Mouse (Mus musculus): ENCODE measurements around the gene Zc3hav1. TPM values are rescaled to one million over a fixed set of nuclear protein-coding genes. Genes with fewer than 3 reads are reported as not detected.

Zc3hav1 gene
- polyA plus RNA-seq, 1 experiment from 2014 or later: 4.2 TPM

GRCm38 (mm10) chr6:38304981-38305380 lies 49.4 kb downstream of the Zc3hav1 start:
- no peak for ATAC-seq (ENCODE audit: low FRiP score, low TSS enrichment)
- Histone ChIP-seq H3K27ac (ENCODE audit: low read length) (no peak overlapping the region), H3K27me3 (ENCODE audit: insufficient read depth, low read length) (no peaks in the 10 kb centered on the region), H3K4me2 (replicated peaks; ENCODE audit: low read depth, low read length) (no peak overlapping the region), H3K4me3 (ENCODE audit: low read length) (no peak overlapping the region), H3K9ac (replicated peaks; ENCODE audit: low read length) (no peak overlapping the region), H3K9me3 (ENCODE audit: low read length) (peaks cover 12% of the 10 kb centered on the region), H3K36me3 (ENCODE audit: insufficient read depth, low read length) (peaks cover 5% of the 10 kb centered on the region; the same call in 1 of the 2 replicates), H3K4me1 (ENCODE audit: insufficient read depth, low read length) (no peaks in the 10 kb centered on the region)
- 88% methylated on average over 3 of the region's 3 CpGs for WGBS

DNA sequence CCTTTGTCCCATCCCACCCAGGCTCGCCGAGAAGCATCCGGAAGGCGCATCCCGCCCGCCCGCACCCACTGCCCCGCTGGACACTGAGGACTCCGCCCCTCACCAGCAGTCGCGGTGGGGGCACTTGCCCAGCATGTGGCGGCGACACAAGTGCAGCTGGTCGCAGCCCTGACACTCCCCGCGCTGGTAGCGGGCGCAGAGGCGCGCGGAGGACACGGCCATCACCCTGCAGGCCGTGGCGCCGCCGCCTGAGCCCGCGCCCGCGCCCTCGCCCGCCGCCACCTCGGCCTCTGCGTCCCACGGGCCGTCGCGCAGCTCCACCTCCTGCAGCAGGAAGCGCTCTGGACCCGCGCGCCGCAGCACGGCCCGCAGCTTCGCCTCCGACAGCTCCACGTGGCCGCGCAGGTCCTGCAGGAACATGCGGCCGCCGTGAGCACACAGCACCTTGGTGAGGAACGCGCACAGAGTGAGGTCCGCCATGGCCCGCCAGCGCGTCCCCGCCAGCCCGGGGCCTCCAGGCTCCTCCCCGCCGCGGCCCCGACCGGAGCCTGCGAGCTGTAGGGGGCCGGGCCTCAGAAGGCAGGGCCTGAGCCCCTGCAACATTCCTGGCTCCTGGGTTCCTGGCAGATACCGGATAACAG lies 55.5 kb downstream of the Zc3hav1 start, which contains the start of gene Zc3hav1l:
Gene Zc3hav1l (minus strand): TSS at position 499 of the 641 bp plus-strand sequence.
- peak within 1 kb of the TSS; percentile 97 for H3K9ac ChIP-seq (replicated peaks; ENCODE audit: low read length)
- peaks cover 9% of the 10 kb centered on the region; the same call in 1 of the 2 replicates for H3K9me3 ChIP-seq (ENCODE audit: low read length)
- no peaks in the 10 kb centered on the region for H3K27me3 ChIP-seq (ENCODE audit: insufficient read depth, low read length)
- H3K27ac ChIP-seq (ENCODE audit: low read length): peak within 1 kb of the TSS; percentile 98
- H3K4me2 ChIP-seq (replicated peaks; ENCODE audit: low read depth, low read length): peak within 1 kb of the TSS; percentile 54
- H3K4me1 ChIP-seq (ENCODE audit: insufficient read depth, low read length): peaks cover 11% of the 10 kb centered on the region; the same call in 1 of the 2 replicates
- peak; percentile 99 for ATAC-seq (ENCODE audit: low FRiP score, low TSS enrichment)
- peak within 1 kb of the TSS; percentile 85 for H3K4me3 ChIP-seq (ENCODE audit: low read length)
- H3K36me3 ChIP-seq (ENCODE audit: insufficient read depth, low read length): peaks cover 28% of the 10 kb centered on the region
- under 1% methylated on average over 70 of the region's 70 CpGs for WGBS

DNA sequence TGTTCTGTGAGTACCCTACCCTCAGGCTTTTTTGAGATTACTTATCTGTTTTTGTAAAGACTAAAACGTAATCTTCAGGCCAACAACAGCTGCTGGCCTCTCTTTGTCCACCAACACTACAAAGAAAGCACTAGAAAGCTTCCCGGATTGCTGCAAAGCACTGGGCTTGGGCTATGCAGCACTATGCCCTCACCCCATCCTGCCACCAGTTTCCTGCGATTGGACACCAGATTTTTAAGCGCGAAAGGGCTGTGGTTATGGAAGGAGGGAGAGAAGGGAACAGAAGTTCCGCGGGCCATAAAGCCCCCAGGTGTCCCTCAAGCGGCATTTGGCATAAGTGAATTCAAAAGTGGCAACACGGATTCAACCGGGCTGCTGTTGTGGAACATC lies 56.2 kb downstream of the Zc3hav1 start:
- peak overlapping the region; percentile 97 for H3K9ac ChIP-seq (replicated peaks; ENCODE audit: low read length)
- H3K27me3 ChIP-seq (ENCODE audit: insufficient read depth, low read length): no peaks in the 10 kb centered on the region
- WGBS: 0% methylated on average over 10 of the region's 10 CpGs
- peaks cover 7% of the 10 kb centered on the region; the same call in 1 of the 2 replicates for H3K9me3 ChIP-seq (ENCODE audit: low read length)
- peaks cover 31% of the 10 kb centered on the region for H3K36me3 ChIP-seq (ENCODE audit: insufficient read depth, low read length)
- H3K4me2 ChIP-seq (replicated peaks; ENCODE audit: low read depth, low read length): peak overlapping the region; percentile 54
- peaks cover 11% of the 10 kb centered on the region; the same call in 1 of the 2 replicates for H3K4me1 ChIP-seq (ENCODE audit: insufficient read depth, low read length)
- peak overlapping the region; percentile 98 for H3K27ac ChIP-seq (ENCODE audit: low read length)
- H3K4me3 ChIP-seq (ENCODE audit: low read length): peak overlapping the region; percentile 85
- ATAC-seq (ENCODE audit: low FRiP score, low TSS enrichment): 0 out of 2 replicates have a peak, but pooled peaks have one; percentile 21

GRCm38 (mm10) chr6:38297580-38298245 lies 56.7 kb downstream of the Zc3hav1 start:
- 29% methylated on average over 12 of the region's 12 CpGs for WGBS
- Histone ChIP-seq H3K36me3 (ENCODE audit: insufficient read depth, low read length) (peaks cover 36% of the 10 kb centered on the region), H3K27ac (ENCODE audit: low read length) (peak overlapping the region; percentile 98), H3K27me3 (ENCODE audit: insufficient read depth, low read length) (no peaks in the 10 kb centered on the region), H3K9ac (replicated peaks; ENCODE audit: low read length) (peak overlapping the region; percentile 97), H3K4me2 (replicated peaks; ENCODE audit: low read depth, low read length) (peak overlapping the region; percentile 54), H3K4me1 (ENCODE audit: insufficient read depth, low read length) (peaks cover 11% of the 10 kb centered on the region; the same call in 1 of the 2 replicates), H3K4me3 (ENCODE audit: low read length) (peak overlapping the region; percentile 85), H3K9me3 (ENCODE audit: low read length) (peaks cover 4% of the 10 kb centered on the region; the same call in 1 of the 2 replicates)
- ATAC-seq (ENCODE audit: low FRiP score, low TSS enrichment): no peak

- no peak overlapping the region for H3K9ac ChIP-seq (replicated peaks; ENCODE audit: low read length)
- ATAC-seq (ENCODE audit: low FRiP score, low TSS enrichment): no peak
- H3K36me3 ChIP-seq (ENCODE audit: insufficient read depth, low read length): peaks cover 61% of the 10 kb centered on the region
- H3K4me2 ChIP-seq (replicated peaks; ENCODE audit: low read depth, low read length): no peak overlapping the region
- peaks cover 4% of the 10 kb centered on the region; the same call in 1 of the 2 replicates for H3K9me3 ChIP-seq (ENCODE audit: low read length)
- 75% methylated on average over 3 of the region's 3 CpGs for WGBS
- no peak overlapping the region for H3K27ac ChIP-seq (ENCODE audit: low read length)
- no peak overlapping the region for H3K4me3 ChIP-seq (ENCODE audit: low read length)
- no peaks in the 10 kb centered on the region for H3K27me3 ChIP-seq (ENCODE audit: insufficient read depth, low read length)
- peaks cover 10% of the 10 kb centered on the region; the same call in 1 of the 2 replicates for H3K4me1 ChIP-seq (ENCODE audit: insufficient read depth, low read length)
Measured at GRCm38 (mm10) chr6:38293708-38294107, 60.7 kb downstream of the Zc3hav1 start.

DNA sequence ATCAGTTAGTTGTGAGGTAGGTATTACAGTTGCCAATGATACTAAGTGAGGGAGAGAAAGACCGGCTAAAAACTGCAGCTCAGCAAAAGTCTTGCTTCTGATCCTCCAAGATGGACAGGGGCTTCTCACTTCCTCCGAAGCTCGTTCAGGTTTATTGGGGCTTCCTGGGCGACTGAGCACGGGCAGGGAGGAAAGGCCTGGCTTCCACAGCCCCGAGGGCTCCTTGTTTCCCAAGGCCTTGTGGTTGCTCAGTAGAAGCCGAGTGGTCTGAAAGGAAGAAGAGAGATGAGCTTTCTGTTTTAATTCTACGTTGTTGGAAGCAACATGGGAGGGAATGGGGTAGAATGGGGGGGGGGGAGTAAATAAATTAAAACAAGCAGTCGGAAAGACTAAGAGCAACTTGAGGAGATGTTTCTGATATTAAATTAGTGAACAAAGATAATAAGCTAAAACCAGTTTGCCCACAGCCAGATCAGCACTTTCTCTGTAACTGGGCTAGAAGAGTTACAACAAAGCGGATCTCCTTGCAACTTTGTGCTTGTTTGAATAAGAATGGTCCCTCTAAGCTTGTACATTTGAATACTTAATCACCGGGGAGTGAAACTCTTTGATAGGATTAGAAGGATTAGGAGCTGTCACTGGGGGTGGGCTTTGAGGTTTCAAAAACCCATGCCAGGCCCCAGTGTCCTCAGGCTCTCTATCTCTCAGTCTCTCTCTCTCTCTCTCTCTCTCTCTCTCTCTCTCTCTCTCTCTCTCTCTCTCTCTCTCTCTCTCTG lies 61.3 kb downstream of the Zc3hav1 start:
- Histone ChIP-seq H3K27me3 (ENCODE audit: insufficient read depth, low read length) (no peaks in the 10 kb centered on the region), H3K4me1 (ENCODE audit: insufficient read depth, low read length) (peaks cover 9% of the 10 kb centered on the region; the same call in 1 of the 2 replicates), H3K4me3 (ENCODE audit: low read length) (no peak overlapping the region), H3K4me2 (replicated peaks; ENCODE audit: low read depth, low read length) (no peak overlapping the region), H3K9me3 (ENCODE audit: low read length) (peaks cover 4% of the 10 kb centered on the region; the same call in 1 of the 2 replicates), H3K36me3 (ENCODE audit: insufficient read depth, low read length) (peaks cover 66% of the 10 kb centered on the region), H3K9ac (replicated peaks; ENCODE audit: low read length) (no peak overlapping the region), H3K27ac (ENCODE audit: low read length) (no peak overlapping the region)
- 67% methylated on average over 11 of the region's 11 CpGs for WGBS
- no peak for ATAC-seq (ENCODE audit: low FRiP score, low TSS enrichment)

DNA sequence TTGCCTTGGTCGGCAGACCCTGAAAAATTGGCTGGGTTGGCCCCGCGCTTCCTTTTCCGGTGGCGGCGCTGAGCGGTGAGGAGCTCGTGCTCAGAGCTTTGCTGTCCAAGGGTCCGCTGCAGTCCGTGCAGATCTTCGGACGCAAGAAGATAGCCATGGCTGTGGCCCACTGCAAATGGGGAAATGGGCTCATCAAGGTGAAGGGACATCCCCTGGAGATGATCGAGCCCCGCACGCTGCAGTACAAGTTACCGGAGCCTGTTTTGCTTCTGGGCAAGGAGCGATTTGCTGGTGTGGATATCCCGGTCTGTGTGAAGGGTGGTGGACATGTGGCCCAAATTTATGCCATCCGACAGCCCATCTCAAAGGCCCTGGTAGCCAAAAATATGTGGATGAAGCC lies 70.0 kb downstream of the Zc3hav1 start:
- Histone ChIP-seq H3K9me3 (ENCODE audit: low read length) (peaks cover 21% of the 10 kb centered on the region), H3K27ac (ENCODE audit: low read length) (no peak overlapping the region), H3K4me1 (ENCODE audit: insufficient read depth, low read length) (no peaks in the 10 kb centered on the region), H3K27me3 (ENCODE audit: insufficient read depth, low read length) (no peaks in the 10 kb centered on the region), H3K9ac (replicated peaks; ENCODE audit: low read length) (no peak overlapping the region), H3K4me3 (ENCODE audit: low read length) (no peak overlapping the region), H3K36me3 (ENCODE audit: insufficient read depth, low read length) (peaks cover 51% of the 10 kb centered on the region), H3K4me2 (replicated peaks; ENCODE audit: low read depth, low read length) (no peak overlapping the region)
- ATAC-seq (ENCODE audit: low FRiP score, low TSS enrichment): no peak
- WGBS: 96% methylated on average over 19 of the region's 19 CpGs

GRCm38 (mm10) chr6:38264466-38264865 lies 89.9 kb downstream of the Zc3hav1 start:
- no peaks in the 10 kb centered on the region for H3K27me3 ChIP-seq (ENCODE audit: insufficient read depth, low read length)
- 72% methylated on average over 7 of the region's 7 CpGs for WGBS
- no peaks in the 10 kb centered on the region for H3K36me3 ChIP-seq (ENCODE audit: insufficient read depth, low read length)
- no peak overlapping the region for H3K4me2 ChIP-seq (replicated peaks; ENCODE audit: low read depth, low read length)
- no peak overlapping the region for H3K27ac ChIP-seq (ENCODE audit: low read length)
- no peaks in the 10 kb centered on the region for H3K9me3 ChIP-seq (ENCODE audit: low read length)
- H3K4me3 ChIP-seq (ENCODE audit: low read length): no peak overlapping the region
- no peaks in the 10 kb centered on the region for H3K4me1 ChIP-seq (ENCODE audit: insufficient read depth, low read length)
- no peak for ATAC-seq (ENCODE audit: low FRiP score, low TSS enrichment)
- H3K9ac ChIP-seq (replicated peaks; ENCODE audit: low read length): no peak overlapping the region

- ATAC-seq (ENCODE audit: low FRiP score, low TSS enrichment): no peak
- H3K4me2 ChIP-seq (replicated peaks; ENCODE audit: low read depth, low read length): no peak overlapping the region
- no peak overlapping the region for H3K4me3 ChIP-seq (ENCODE audit: low read length)
- no peak overlapping the region for H3K9ac ChIP-seq (replicated peaks; ENCODE audit: low read length)
- no peaks in the 10 kb centered on the region for H3K36me3 ChIP-seq (ENCODE audit: insufficient read depth, low read length)
- no peak overlapping the region for H3K27ac ChIP-seq (ENCODE audit: low read length)
- no peaks in the 10 kb centered on the region for H3K27me3 ChIP-seq (ENCODE audit: insufficient read depth, low read length)
- no peaks in the 10 kb centered on the region for H3K9me3 ChIP-seq (ENCODE audit: low read length)
- no peaks in the 10 kb centered on the region for H3K4me1 ChIP-seq (ENCODE audit: insufficient read depth, low read length)
- 60% methylated on average over 5 of the region's 5 CpGs for WGBS
Measured at GRCm38 (mm10) chr6:38263393-38264159, 90.8 kb downstream of the Zc3hav1 start.

All from kidney, embryonic 16.5 days (tissue).